Mouse (Mus musculus): ENCODE data around the gene Cdk12. TPM values are rescaled to one million over a fixed set of nuclear protein-coding genes. Genes with fewer than 3 reads are reported as not detected.
"Not testable (repeated sequence)": the region's sequence is repeated elsewhere in the genome, so short reads cannot be mapped to it uniquely, and the experiment has no call there.

Cdk12 gene
- total RNA-seq, 2 experiments from 2014 or later: 40.0 to 40.3 TPM

DNA sequence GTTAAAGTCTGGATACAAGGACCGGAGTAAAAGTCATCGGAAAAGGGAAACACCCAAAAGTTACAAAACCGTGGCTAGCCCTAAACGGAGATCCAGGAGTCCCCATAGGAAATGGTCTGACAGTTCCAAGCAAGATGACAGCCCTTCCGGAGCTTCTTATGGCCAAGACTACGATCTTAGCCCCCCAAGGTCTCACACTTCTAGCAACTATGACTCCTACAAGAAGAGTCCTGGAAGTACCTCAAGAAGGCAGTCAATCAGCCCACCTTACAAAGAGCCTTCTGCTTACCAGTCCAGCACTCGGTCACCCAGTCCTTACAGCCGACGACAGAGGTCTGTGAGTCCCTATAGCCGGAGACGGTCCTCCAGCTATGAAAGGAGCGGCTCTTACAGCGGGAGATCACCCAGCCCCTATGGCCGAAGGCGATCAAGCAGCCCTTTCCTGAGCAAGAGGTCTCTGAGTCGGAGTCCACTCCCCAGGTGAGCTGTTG lies 1.1 kb downstream of the Cdk12 start:
- peak overlapping the region; percentile 68 for H3K4me3 ChIP-seq
- peak overlapping the region; percentile 98 for H3K27ac ChIP-seq
- DNase-seq (ENCODE audit: extremely low spot score in 1 of 2, low spot score in 2 of 2): no peak
- intact Hi-C loops (cut with DNase I): loop anchor here (5.0 kb wide), 1 partner anchor 177 kb away; the partner anchor contains the start of gene Rpl19
- TF ChIP-seq CTCF (IDR thresholded peaks at IDR 0.05): no peak

DNA sequence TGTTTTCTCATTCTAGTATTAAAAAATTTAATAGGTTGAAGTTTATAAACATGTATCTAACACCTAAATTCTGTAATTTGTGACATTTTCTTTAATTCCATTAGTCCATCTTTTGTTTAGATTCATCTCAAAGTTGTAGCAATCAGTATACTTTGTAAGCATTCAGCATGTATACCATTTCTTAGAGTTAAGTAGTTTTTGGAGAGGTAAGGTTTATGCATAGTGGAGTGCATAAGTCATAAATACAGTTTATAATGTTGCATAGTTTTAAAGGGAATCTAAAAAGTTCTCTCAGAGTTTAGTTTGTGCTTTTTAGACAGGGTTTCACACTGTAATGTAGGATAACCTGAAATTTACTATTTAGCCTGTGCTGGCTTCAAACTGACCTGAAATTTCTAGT lies 2.6 kb downstream of the Cdk12 start:
- Histone ChIP-seq H3K4me3 (peak overlapping the region; percentile 68), H3K27ac (no peak overlapping the region)
- no peak for TF ChIP-seq CTCF (IDR thresholded peaks at IDR 0.05)
- intact Hi-C loops (cut with DNase I): no loop called here
- DNase-seq (ENCODE audit: extremely low spot score in 1 of 2, low spot score in 2 of 2): no peak

DNA sequence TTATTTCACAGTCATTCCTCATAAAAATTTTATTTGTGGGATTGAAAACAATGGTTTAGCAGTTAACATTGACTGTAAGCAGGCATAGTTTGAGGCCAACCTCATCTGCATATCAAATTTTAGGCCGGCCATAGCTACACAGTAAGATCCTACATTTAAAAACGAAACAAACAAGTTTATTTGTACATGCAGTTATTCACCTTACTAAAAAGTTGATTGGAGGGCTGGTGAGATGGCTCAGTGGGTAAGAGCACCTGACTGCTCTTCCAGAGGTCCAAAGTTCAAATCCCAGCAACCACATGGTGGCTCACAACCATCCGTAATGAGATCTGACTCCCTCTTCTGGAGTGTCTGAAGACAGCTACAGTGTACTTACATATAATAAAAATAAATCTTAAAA lies 3.4 kb downstream of the Cdk12 start:
- H3K27ac ChIP-seq; DNase-seq (ENCODE audit: extremely low spot score in 1 of 2, low spot score in 2 of 2); H3K4me3 ChIP-seq; intact Hi-C loops (cut with DNase I): not testable (repeated sequence)

DNA sequence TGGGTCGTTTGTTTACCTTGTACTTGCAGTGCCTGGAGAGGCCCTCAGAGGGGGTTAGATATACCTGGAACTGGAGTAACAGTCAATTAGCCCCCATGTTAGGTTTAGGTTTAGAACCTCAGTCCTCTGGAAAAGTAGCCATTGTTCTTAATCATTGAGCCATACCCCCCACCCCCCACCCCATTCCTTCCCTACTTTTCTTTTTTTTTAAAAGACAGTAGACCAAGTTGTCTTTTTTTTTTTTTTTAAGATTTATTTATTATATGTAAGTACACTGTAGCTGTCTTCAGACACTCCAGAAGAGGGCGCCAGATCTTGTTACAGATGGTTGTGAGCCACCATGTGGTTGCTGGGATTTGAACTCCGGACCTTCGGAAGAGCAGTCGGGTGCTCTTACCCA lies 6.8 kb downstream of the Cdk12 start:
- DNase-seq (ENCODE audit: extremely low spot score in 1 of 2, low spot score in 2 of 2); H3K27ac ChIP-seq; H3K4me3 ChIP-seq; intact Hi-C loops (cut with DNase I): not testable (repeated sequence)

DNA sequence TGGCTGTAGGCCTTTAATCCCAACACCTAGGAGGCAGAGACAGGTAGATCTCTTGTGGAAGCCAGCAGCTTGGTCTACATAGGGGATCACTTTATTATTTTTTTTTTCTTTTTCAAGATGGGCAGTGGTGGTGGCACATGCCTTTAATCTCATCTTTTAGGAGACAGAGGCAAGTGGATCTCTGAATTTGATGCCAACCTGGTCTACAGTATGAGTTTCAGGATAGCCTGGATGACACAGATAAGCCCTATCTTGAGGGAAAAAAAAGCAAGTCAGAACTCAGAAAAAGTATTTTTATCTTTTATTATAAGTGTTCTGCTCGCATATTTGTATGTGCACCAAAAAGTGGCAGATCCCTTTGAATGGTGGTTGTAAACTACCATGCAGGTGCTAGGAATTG lies 10.5 kb downstream of the Cdk12 start:
- DNase-seq (ENCODE audit: extremely low spot score in 1 of 2, low spot score in 2 of 2): no peak
- Histone ChIP-seq H3K27ac (no peak overlapping the region), H3K4me3 (no peak overlapping the region)
- intact Hi-C loops (cut with DNase I): no loop called here
- TF ChIP-seq CTCF (IDR thresholded peaks at IDR 0.05): no peak

DNA sequence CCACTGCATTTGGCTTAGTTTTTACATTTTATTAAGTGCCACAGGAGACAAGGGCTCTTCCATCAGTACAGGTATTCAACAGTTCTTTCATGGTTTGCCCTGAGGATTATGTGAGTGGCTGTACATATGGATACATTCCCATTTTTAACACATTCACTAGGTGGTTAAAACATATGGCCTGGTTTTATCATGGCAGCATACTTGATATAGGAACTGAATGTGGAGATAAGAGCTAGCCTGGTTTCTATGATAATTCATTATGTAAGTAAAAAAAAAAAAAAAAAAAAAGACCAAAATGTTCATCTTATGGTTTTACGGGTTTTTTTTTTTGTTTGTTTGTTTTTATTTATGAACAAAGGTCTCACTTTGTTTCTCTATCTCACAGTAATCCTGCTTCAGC lies 23.5 kb downstream of the Cdk12 start:
- no peak overlapping the region for H3K27ac ChIP-seq
- intact Hi-C loops (cut with DNase I): loop anchor here (2.0 to 5.0 kb wide), 2 partner anchors 16 to 59 kb away; no protein-coding TSS in a partner anchor
- H3K4me3 ChIP-seq: no peak overlapping the region
- no peak for TF ChIP-seq CTCF (IDR thresholded peaks at IDR 0.05)
- no peak for DNase-seq (ENCODE audit: extremely low spot score in 1 of 2, low spot score in 2 of 2)

DNA sequence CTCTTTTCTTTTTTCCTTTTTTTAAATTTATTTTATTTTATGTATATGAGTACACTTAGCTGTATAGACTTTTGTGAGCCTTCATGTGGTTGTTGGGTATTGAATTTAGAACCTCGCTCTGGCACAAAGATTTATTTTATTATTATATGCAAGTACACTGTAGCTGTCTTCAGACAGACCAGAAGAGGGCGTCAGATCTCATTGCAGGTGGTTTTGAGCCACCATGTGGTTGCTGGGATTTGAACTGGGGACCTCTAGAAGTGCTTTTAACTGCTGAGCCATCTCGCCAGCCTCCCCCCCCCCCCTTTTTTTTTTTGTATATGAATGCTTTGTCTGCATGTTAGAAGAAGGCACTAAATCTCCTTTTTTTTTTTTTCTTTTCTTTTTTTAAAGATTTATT lies 35.6 kb downstream of the Cdk12 start:
- Histone ChIP-seq H3K27ac (no peak overlapping the region), H3K4me3 (no peak overlapping the region)
- DNase-seq (ENCODE audit: extremely low spot score in 1 of 2, low spot score in 2 of 2): no peak
- no peak; the same call in 1 of the 2 replicates for TF ChIP-seq CTCF (IDR thresholded peaks at IDR 0.05)
- intact Hi-C loops (cut with DNase I): no loop called here

DNA sequence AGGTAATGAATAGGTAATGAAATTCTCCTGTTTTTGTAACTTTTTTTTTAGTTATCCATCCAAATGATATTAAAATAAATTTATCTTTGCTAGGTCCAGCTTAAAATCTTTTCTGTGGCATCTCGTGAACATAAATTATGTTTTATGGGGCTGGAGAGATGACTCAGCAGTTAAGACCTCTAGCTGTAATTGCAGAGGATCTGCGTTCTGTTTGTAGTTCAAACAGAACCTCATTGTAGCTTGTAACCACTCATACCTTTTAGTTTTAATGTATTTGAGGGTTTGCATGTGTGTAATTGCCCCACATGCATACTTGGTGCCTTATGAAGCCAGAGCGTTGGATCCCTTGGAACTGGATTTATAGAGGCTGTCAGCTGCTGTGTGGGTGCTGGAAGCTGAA lies 36.1 kb downstream of the Cdk12 start:
- no peak for TF ChIP-seq CTCF (IDR thresholded peaks at IDR 0.05)
- intact Hi-C loops (cut with DNase I): no loop called here
- no peak for DNase-seq (ENCODE audit: extremely low spot score in 1 of 2, low spot score in 2 of 2)
- H3K4me3 ChIP-seq: no peak overlapping the region
- no peak overlapping the region for H3K27ac ChIP-seq

DNA sequence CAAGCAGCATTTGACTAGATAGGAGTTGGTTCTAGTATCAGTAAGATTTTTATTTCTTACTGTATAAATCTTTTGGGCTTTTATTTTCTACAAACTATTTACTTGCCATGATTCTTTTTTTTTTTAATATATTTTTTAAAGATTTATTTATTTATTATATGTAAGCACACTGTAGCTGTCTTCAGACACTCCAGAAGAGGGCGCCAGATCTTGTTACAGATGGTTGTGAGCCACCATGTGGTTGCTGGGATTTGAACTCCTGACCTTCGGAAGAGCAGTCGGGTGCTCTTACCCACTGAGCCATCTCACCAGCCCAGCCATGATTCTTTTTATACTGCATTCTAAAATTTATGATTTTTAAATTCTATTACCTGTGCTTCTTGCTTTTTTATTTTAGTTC lies 40.1 kb downstream of the Cdk12 start:
- TF ChIP-seq CTCF (IDR thresholded peaks at IDR 0.05): peak; percentile 33
- H3K4me3 ChIP-seq; H3K27ac ChIP-seq; DNase-seq (ENCODE audit: extremely low spot score in 1 of 2, low spot score in 2 of 2): not testable (repeated sequence)
- intact Hi-C loops (cut with DNase I): loop anchor here (2.0 kb wide), 1 partner anchor 16 kb away; no protein-coding TSS in a partner anchor

DNA sequence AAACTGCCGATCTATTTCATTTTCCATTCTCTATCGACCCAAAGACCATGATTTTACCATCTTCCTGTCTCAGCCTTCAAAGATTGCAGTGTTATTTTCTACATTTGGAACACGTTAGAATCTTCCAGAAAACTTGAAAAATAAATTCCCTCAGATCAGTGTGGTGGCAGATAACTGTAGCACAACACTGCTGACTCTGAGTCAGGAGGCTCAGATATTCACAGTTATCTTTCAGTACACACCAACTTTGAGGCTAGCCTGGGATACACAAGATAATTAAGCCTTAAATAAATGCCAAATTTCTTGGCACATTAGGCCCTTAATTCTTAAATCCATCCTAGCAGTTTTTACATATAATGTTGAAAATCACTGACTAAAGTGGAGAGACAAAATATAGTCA lies 41.6 kb downstream of the Cdk12 start:
- intact Hi-C loops (cut with DNase I): no loop called here
- TF ChIP-seq CTCF (IDR thresholded peaks at IDR 0.05): no peak
- no peak for DNase-seq (ENCODE audit: extremely low spot score in 1 of 2, low spot score in 2 of 2)
- H3K4me3 ChIP-seq: no peak overlapping the region
- no peak overlapping the region for H3K27ac ChIP-seq

DNA sequence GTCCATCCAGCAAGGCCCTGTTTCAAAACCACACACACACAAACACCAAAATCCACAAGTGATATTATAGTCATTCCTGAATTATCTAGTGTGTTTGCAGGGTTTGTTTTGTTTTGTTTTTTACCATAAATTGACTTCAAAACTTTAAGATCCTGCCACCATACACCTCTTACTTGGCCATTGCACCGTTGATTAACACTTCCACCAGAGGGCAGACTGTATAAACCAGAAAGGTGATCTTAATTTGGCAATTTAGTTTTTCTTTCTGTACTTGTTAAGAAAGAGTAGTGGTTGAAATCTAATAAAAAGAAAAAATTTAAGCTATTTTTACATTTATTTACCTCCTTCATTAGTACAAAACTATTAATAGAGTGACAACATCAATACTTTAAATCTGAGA lies 44.5 kb downstream of the Cdk12 start:
- no peak overlapping the region for H3K27ac ChIP-seq
- DNase-seq (ENCODE audit: extremely low spot score in 1 of 2, low spot score in 2 of 2): no peak
- intact Hi-C loops (cut with DNase I): loop anchor here (5.0 kb wide), 1 partner anchor 210 kb away; no protein-coding TSS in a partner anchor
- H3K4me3 ChIP-seq: no peak overlapping the region
- TF ChIP-seq CTCF (IDR thresholded peaks at IDR 0.05): peak; percentile 57

DNA sequence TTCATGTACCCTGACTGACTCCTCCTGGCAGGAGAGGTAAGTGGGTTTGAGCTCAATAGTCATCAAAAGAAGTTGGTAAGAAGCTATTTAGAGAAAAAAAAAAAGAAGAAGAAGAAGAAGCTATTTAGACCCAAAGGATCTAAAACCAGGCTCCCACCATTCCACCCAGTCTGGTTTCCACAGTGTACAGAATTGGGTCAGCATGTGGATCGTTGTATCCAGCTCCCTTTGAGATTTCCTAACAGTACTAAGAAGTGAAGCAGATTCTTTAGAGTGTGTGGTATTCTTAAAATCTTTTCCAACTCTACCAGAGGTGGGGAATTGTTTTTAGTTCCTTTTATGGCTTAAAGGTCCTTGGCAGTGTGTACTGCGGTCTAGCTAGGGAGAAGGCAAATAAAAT lies 50.9 kb downstream of the Cdk12 start:
- intact Hi-C loops (cut with DNase I): no loop called here
- DNase-seq (ENCODE audit: extremely low spot score in 1 of 2, low spot score in 2 of 2): no peak
- TF ChIP-seq CTCF (IDR thresholded peaks at IDR 0.05): no peak
- no peak overlapping the region for H3K27ac ChIP-seq
- no peak overlapping the region for H3K4me3 ChIP-seq

DNA sequence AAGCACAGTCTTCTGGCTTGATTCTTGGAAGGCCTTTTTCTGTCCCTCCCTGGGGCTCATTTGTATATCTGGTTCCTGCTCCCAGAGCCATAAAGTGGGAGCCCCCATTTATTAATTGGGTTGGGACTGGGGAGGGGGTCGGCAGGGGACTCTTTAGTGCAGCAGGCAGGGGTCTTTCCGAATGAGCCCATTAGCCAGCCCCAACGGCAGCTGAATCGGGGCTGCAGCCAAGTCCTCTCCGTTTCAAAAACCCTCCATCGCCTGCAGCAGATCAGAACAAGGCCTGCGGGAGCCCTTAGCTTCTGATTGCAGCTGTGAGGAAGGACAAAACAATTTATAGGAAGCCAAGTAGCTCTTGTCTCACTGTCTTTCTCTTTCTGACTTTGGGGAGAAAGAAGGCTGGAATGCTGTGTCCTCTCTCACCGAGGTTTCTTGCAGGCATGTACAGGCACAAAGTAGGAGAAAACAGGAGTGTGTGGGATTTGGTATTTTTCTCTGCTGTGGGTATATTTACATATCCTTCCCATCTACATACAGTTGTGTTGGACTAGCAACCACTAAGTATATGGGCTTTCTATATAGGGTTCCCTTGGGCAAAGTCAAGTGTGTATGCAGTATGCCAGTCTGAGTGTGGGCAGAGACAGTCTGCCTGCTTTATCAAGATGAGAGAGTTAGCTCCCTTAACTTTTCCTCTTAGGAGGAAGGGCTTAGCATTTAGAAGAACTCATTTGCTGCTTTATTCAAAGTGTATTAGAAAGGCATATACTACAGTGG lies 58.0 kb downstream of the Cdk12 start:
- no peak for TF ChIP-seq CTCF (IDR thresholded peaks at IDR 0.05)
- Histone ChIP-seq H3K27ac (peak overlapping the region; percentile 66), H3K4me3 (no peak overlapping the region)
- DNase-seq (ENCODE audit: extremely low spot score in 1 of 2, low spot score in 2 of 2): no peak
- intact Hi-C loops (cut with DNase I): no loop called here

Measured in left cerebral cortex, adult 2 months (tissue).